11 mouse cellular contexts compared by ENCODE assay signal in the genomic region with DNA sequence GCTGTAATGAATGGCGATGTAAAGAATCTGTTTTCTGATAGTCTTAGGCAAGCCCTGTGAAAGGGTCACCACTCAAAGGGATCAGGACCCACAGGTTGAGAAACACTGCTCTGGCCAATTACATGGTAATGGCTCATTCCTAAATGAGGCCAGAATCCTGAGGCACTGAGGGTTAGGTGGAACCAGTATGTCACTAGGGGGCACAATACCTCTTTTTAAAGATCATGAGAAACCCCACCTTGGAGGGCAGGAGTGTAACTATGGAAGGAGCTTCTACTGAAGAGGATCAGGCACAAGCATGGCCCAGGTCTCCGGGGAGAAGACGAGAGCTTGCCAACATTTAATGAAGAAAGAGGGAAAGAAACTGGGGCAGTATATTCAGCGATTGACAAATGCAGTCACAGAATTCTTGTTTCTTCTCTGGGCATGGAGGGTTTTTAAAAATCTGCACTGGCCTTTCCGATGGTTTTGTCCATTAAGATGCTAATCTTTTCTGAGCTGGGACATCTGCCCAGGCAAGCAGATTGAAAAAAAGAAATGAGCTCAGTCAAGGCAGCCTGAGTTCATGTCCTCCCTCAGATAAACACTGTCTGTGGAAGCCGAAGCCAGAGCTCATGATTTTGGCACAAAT. TPM values are rescaled to one million over a fixed set of nuclear protein-coding genes. Genes with fewer than 3 reads are reported as not detected.
A peak's percentile ranks its signal among the peaks of the same experiment; 100 is the strongest.
DNase-seq lines count a peak whose midpoint lies in the region; ATAC-seq and TF ChIP-seq lines count a peak whose summit lies in the region.
"Had no signal": no experiment of that assay in that cellular context is flagged by ENCODE, and none has a peak within 500 bp of the region (broad histone marks: within the 10 kb centered on the region; RNA-seq: fewer than 3 reads in every experiment).

No protein-coding gene starts in this region.

- H3K36me3 ChIP-seq in hindbrain, embryonic 14.5 days (replicated peaks; ENCODE audit: control insufficient read depth, insufficient read depth) = no peaks in the 10 kb centered on the region
- no peaks in the 10 kb centered on the region for H3K36me3 ChIP-seq in hindbrain, embryonic 12.5 days
- no peaks in the 10 kb centered on the region for H3K36me3 ChIP-seq in neural tube, embryonic 14.5 days (ENCODE audit: control insufficient read depth, insufficient read depth, low read length)
- no peaks in the 10 kb centered on the region for H3K36me3 ChIP-seq in neural tube, embryonic 15.5 days
- H3K36me3 ChIP-seq in stomach, embryonic 15.5 days = no peaks in the 10 kb centered on the region
- H3K36me3 ChIP-seq: heart, embryonic 13.5 days; limb, embryonic 15.5 days had no signal

- TF ChIP-seq POLR2A in cortical plate, adult 2 months (IDR thresholded peaks at IDR 0.05; ENCODE audit: extremely low read depth, insufficient read depth, low read length) = no peak

- no peaks in the 10 kb centered on the region for H3K9me3 ChIP-seq in hindbrain, embryonic 14.5 days (ENCODE audit: control insufficient read depth, low read length)
- H3K9me3 ChIP-seq in hindbrain, embryonic 12.5 days (replicated peaks) = no peaks in the 10 kb centered on the region
- H3K9me3 ChIP-seq in neural tube, embryonic 14.5 days (ENCODE audit: control insufficient read depth, low read length) = no peaks in the 10 kb centered on the region
- H3K9me3 ChIP-seq in neural tube, embryonic 15.5 days (replicated peaks) = no peaks in the 10 kb centered on the region
- no peaks in the 10 kb centered on the region for H3K9me3 ChIP-seq in stomach, embryonic 15.5 days
- H3K9me3 ChIP-seq: heart, embryonic 13.5 days; limb, embryonic 15.5 days had no signal

- no peaks in the 10 kb centered on the region for H3K27me3 ChIP-seq in hindbrain, embryonic 14.5 days (ENCODE audit: control insufficient read depth, insufficient read depth, low read length)
- no peaks in the 10 kb centered on the region for H3K27me3 ChIP-seq in hindbrain, embryonic 12.5 days
- H3K27me3 ChIP-seq in neural tube, embryonic 14.5 days (ENCODE audit: control insufficient read depth, insufficient read depth, low read length) = no peaks in the 10 kb centered on the region
- no peaks in the 10 kb centered on the region for H3K27me3 ChIP-seq in neural tube, embryonic 15.5 days (replicated peaks)
- no peaks in the 10 kb centered on the region for H3K27me3 ChIP-seq in stomach, embryonic 15.5 days (replicated peaks)
- H3K27me3 ChIP-seq: heart, embryonic 13.5 days; limb, embryonic 15.5 days had no signal

- 69% methylated on average over 6 of the region's 6 CpGs for WGBS in hindbrain, embryonic 14.5 days
- 75% methylated on average over 6 of the region's 6 CpGs for WGBS in hindbrain, embryonic 12.5 days
- 63% methylated on average over 6 of the region's 6 CpGs for WGBS in neural tube, embryonic 14.5 days
- 58% methylated on average over 6 of the region's 6 CpGs for WGBS in neural tube, embryonic 15.5 days
- WGBS in stomach, embryonic 15.5 days = 40% methylated on average over 6 of the region's 6 CpGs

- TF ChIP-seq CTCF in cortical plate, adult 2 months (IDR thresholded peaks at IDR 0.05; ENCODE audit: extremely low read depth, insufficient read depth, low read length) = no peak

- ATAC-seq in hindbrain, embryonic 14.5 days (ENCODE audit: low FRiP score) = peak; percentile 10; the same call in 1 of the 2 replicates
- ATAC-seq in hindbrain, embryonic 12.5 days (ENCODE audit: low FRiP score) = no peak
- ATAC-seq in neural tube, embryonic 14.5 days (ENCODE audit: low read depth) = 0 out of 2 replicates have a peak, but pooled peaks have one; percentile 29
- no peak; the same call in 1 of the 2 replicates for ATAC-seq in neural tube, embryonic 15.5 days (ENCODE audit: low FRiP score)
- no peak for ATAC-seq in stomach, embryonic 15.5 days (ENCODE audit: insufficient read depth, low FRiP score, low read depth)
- no peak for ATAC-seq in inflammation-experienced regulatory T-cells, adult 6 months
- ATAC-seq: forebrain, embryonic 14.5 days had no signal

- H3K27ac ChIP-seq in hindbrain, embryonic 14.5 days = no peak overlapping the region
- H3K27ac ChIP-seq in hindbrain, embryonic 12.5 days = no peak overlapping the region
- no peak overlapping the region for H3K27ac ChIP-seq in neural tube, embryonic 14.5 days (ENCODE audit: low read depth, low read length)
- H3K27ac ChIP-seq in neural tube, embryonic 15.5 days (replicated peaks) = no peak overlapping the region
- peak overlapping the region; percentile 55 for H3K27ac ChIP-seq in cortical plate, adult 2 months (ENCODE audit: insufficient read depth, low read length)
- H3K27ac ChIP-seq in stomach, embryonic 15.5 days = peak overlapping the region; percentile 49; the same call in 1 of the 2 replicates
- H3K27ac ChIP-seq: heart, embryonic 13.5 days; limb, embryonic 15.5 days had no signal

- H3K4me2 ChIP-seq in hindbrain, embryonic 14.5 days (replicated peaks) = no peak overlapping the region
- no peak overlapping the region for H3K4me2 ChIP-seq in hindbrain, embryonic 12.5 days (replicated peaks)
- H3K4me2 ChIP-seq in neural tube, embryonic 14.5 days (ENCODE audit: low read depth, low read length) = no peak overlapping the region
- H3K4me2 ChIP-seq in neural tube, embryonic 15.5 days = no peak overlapping the region
- H3K4me2 ChIP-seq in stomach, embryonic 15.5 days = no peak overlapping the region
- H3K4me2 ChIP-seq: heart, embryonic 13.5 days; limb, embryonic 15.5 days had no signal

- H3K9ac ChIP-seq in hindbrain, embryonic 14.5 days = no peak overlapping the region
- no peak overlapping the region for H3K9ac ChIP-seq in hindbrain, embryonic 12.5 days
- no peak overlapping the region for H3K9ac ChIP-seq in neural tube, embryonic 14.5 days (replicated peaks; ENCODE audit: low read depth, low read length)
- no peak overlapping the region for H3K9ac ChIP-seq in neural tube, embryonic 15.5 days (replicated peaks)
- no peak overlapping the region for H3K9ac ChIP-seq in stomach, embryonic 15.5 days
- H3K9ac ChIP-seq: heart, embryonic 13.5 days; limb, embryonic 15.5 days had no signal

- no peak overlapping the region for H3K4me3 ChIP-seq in hindbrain, embryonic 14.5 days (replicated peaks; ENCODE audit: low read length)
- no peak overlapping the region for H3K4me3 ChIP-seq in hindbrain, embryonic 12.5 days
- no peak overlapping the region for H3K4me3 ChIP-seq in neural tube, embryonic 14.5 days (ENCODE audit: low read depth, low read length)
- no peak overlapping the region for H3K4me3 ChIP-seq in neural tube, embryonic 15.5 days (replicated peaks)
- no peak overlapping the region for H3K4me3 ChIP-seq in cortical plate, adult 2 months (ENCODE audit: insufficient read depth, low read length)
- H3K4me3 ChIP-seq in stomach, embryonic 15.5 days (replicated peaks) = no peak overlapping the region
- H3K4me3 ChIP-seq: heart, embryonic 13.5 days; limb, embryonic 15.5 days had no signal

- no peaks in the 10 kb centered on the region for H3K4me1 ChIP-seq in hindbrain, embryonic 14.5 days (replicated peaks; ENCODE audit: control insufficient read depth, insufficient read depth, low read length)
- peaks cover 2% of the 10 kb centered on the region; the same call in 1 of the 2 replicates for H3K4me1 ChIP-seq in hindbrain, embryonic 12.5 days
- no peaks in the 10 kb centered on the region for H3K4me1 ChIP-seq in neural tube, embryonic 14.5 days (ENCODE audit: control insufficient read depth, insufficient read depth, low read length)
- H3K4me1 ChIP-seq in neural tube, embryonic 15.5 days = no peaks in the 10 kb centered on the region
- no peaks in the 10 kb centered on the region; the same call in 1 of the 2 replicates for H3K4me1 ChIP-seq in cortical plate, adult 2 months (ENCODE audit: control insufficient read depth, insufficient read depth, low read length)
- peaks cover 11% of the 10 kb centered on the region; the same call in 1 of the 2 replicates for H3K4me1 ChIP-seq in stomach, embryonic 15.5 days
- H3K4me1 ChIP-seq: heart, embryonic 13.5 days; limb, embryonic 15.5 days had no signal

- no peak for DNase-seq in hindbrain, embryonic 14.5 days (ENCODE audit: low spot score)

RNA-seq across cellular contexts. Expression of a gene that starts 9.9 kb away (rescaled TPM):
- 1.8 and 3.1 TPM in 2 replicates for polyA plus RNA-seq in hindbrain, embryonic 14.5 days (2014; fragmentation: Nextera tagmentation; extraction: Ambion mirVana)
- polyA plus RNA-seq in hindbrain, embryonic 12.5 days (2016; fragmentation: Nextera tagmentation; extraction: Ambion mirVana) = 0.17 and 0.39 TPM in 2 replicates
- polyA plus RNA-seq in neural tube, embryonic 14.5 days (2014; fragmentation: Nextera tagmentation; extraction: Ambion mirVana) = 2.3 TPM in 2 replicates
- polyA plus RNA-seq in neural tube, embryonic 15.5 days (2015; fragmentation: Nextera tagmentation; extraction: Ambion mirVana) = 3.4 and 3.5 TPM in 2 replicates
- 316 and 321 TPM in 2 replicates for polyA plus RNA-seq in cortical plate, adult 2 months (2012; rRNA removed)
- polyA plus RNA-seq in stomach, embryonic 15.5 days (2015; fragmentation: Nextera tagmentation; extraction: Ambion mirVana) = 0.14 and 0.17 TPM in 2 replicates
- not detected for polyA plus RNA-seq in inflammation-experienced regulatory T-cells, adult 6 months (2017; shearing (Covaris generic))
- polyA plus RNA-seq: heart, embryonic 13.5 days; limb, embryonic 15.5 days; neural tube, embryonic 11.5 days had no signal

RNA-seq across cellular contexts. Expression of a gene that starts 52.3 kb away (rescaled TPM):
- polyA plus RNA-seq in hindbrain, embryonic 14.5 days (2014; fragmentation: Nextera tagmentation; extraction: Ambion mirVana) = 18.0 and 19.1 TPM in 2 replicates
- 17.1 and 19.0 TPM in 2 replicates for polyA plus RNA-seq in hindbrain, embryonic 12.5 days (2016; fragmentation: Nextera tagmentation; extraction: Ambion mirVana)
- 21.4 and 22.1 TPM in 2 replicates for polyA plus RNA-seq in neural tube, embryonic 14.5 days (2014; fragmentation: Nextera tagmentation; extraction: Ambion mirVana)
- 13.2 and 15.5 TPM in 2 replicates for polyA plus RNA-seq in neural tube, embryonic 15.5 days (2015; fragmentation: Nextera tagmentation; extraction: Ambion mirVana)
- polyA plus RNA-seq in cortical plate, adult 2 months (2012; rRNA removed) = 18.1 and 18.9 TPM in 2 replicates
- polyA plus RNA-seq in stomach, embryonic 15.5 days (2015; fragmentation: Nextera tagmentation; extraction: Ambion mirVana) = 5.3 and 6.2 TPM in 2 replicates
- 10 to 100 TPM in 2 of 3 experiments, 1 to 10 TPM in 1; 9.4 to 29.1 (median 16.7) TPM for polyA plus RNA-seq in inflammation-experienced regulatory T-cells, adult 6 months (2017; shearing (Covaris generic))

Comparison
In these comparisons a context has a peak if more than half of its experiments do, and no peak if none do; other contexts are left out.
1. ATAC-seq: peak in hindbrain, embryonic 14.5 days (single experiment) and neural tube, embryonic 14.5 days (single experiment); none in hindbrain, embryonic 12.5 days (single experiment), neural tube, embryonic 15.5 days (single experiment), stomach, embryonic 15.5 days (single experiment) and inflammation-experienced regulatory T-cells, adult 6 months (single experiment).
2. H3K27ac ChIP-seq: peak in cortical plate, adult 2 months (single experiment) and stomach, embryonic 15.5 days (single experiment); none in hindbrain, embryonic 14.5 days (single experiment), hindbrain, embryonic 12.5 days (single experiment), neural tube, embryonic 14.5 days (single experiment) and neural tube, embryonic 15.5 days (single experiment).
3. RNA of a gene that starts 9.9 kb away (polyA plus RNA-seq): 316 to 321 TPM in cortical plate, adult 2 months; 3.4 to 3.5 TPM in neural tube, embryonic 15.5 days, 2.3 TPM in neural tube, embryonic 14.5 days, 1.8 to 3.1 TPM in hindbrain, embryonic 14.5 days, 0.17 to 0.39 TPM in hindbrain, embryonic 12.5 days, 0.14 to 0.17 TPM in stomach, embryonic 15.5 days and not detected in inflammation-experienced regulatory T-cells, adult 6 months; every median in the first group is over 10 times any median in the second.